Mouse (Mus musculus): ENCODE results near the gene Moap1. TPM values are rescaled to one million over a fixed set of nuclear protein-coding genes. Genes with fewer than 3 reads are reported as not detected.
A peak's percentile ranks its signal among the peaks of the same experiment; 100 is the strongest.

Moap1 gene
- total and polyA plus RNA-seq, 3 experiments: 8.2 to 8.4 TPM; not detected in 1

GRCm38 (mm10) chr12:102779452-102779851 lies 36.0 kb upstream of the Moap1 start:
- no peak overlapping the region for H3K27ac ChIP-seq (ENCODE audit: control insufficient read depth, low read depth, low read length)
- peak; percentile 61 for DNase-seq (ENCODE audit: low read depth, low spot score)
- TF ChIP-seq NELFE (IDR thresholded peaks at IDR 0.05; ENCODE audit: low read depth, low read length) (no peak), ZC3H11A (IDR thresholded peaks at IDR 0.05; ENCODE audit: low read depth, low read length) (0 out of 2 replicates have a peak, but pooled peaks have one; percentile 13), GABPA (IDR thresholded peaks at IDR 0.05; ENCODE audit: low read depth, low read length) (no peak), ZKSCAN1 (IDR thresholded peaks at IDR 0.05; ENCODE audit: low read depth, low read length) (no peak), CTCF (IDR thresholded peaks at IDR 0.05 in 2 of 3, conservative IDR thresholded peaks at IDR 0.05 in 1 of 3; ENCODE audit: control insufficient read depth in 1 of 3, insufficient read depth in 1 of 3, low read depth in 2 of 3, low read length in 3 of 3, poor library complexity in 1 of 3, severe bottlenecking in 1 of 3) (peak; percentile 14 to 39 (median 14); a peak in 4 of 6 replicates), SMC3 (IDR thresholded peaks at IDR 0.05; ENCODE audit: low read depth, low read length) (peak; percentile 38), USF2 (IDR thresholded peaks at IDR 0.05; ENCODE audit: borderline replicate concordance in 1 of 2, insufficient read depth in 1 of 2, low read depth in 1 of 2, low read length in 2 of 2) (no peak), MYB (IDR thresholded peaks at IDR 0.05; ENCODE audit: low read depth, low read length) (no peak)
- H3K27me3 ChIP-seq (ENCODE audit: control insufficient read depth in 1 of 2, insufficient read depth in 2 of 2, low read length in 2 of 2): no peaks in the 10 kb centered on the region
- no peaks in the 10 kb centered on the region for H3K79me2 ChIP-seq (ENCODE audit: control insufficient read depth, insufficient read depth, low read length, poor library complexity)
- peaks cover 0 to 4% of the 10 kb centered on the region in 2 experiments; a peak in 2 of 4 replicates for H3K36me3 ChIP-seq (ENCODE audit: control insufficient read depth in 1 of 2, insufficient read depth in 2 of 2, low read length in 2 of 2)
- no peaks in the 10 kb centered on the region for H3K9me3 ChIP-seq (replicated peaks; ENCODE audit: insufficient read depth, low read length)
- H3K4me1 ChIP-seq (ENCODE audit: control insufficient read depth in 1 of 2, insufficient read depth in 2 of 2, low read length in 2 of 2): no peaks in the 10 kb centered on the region
- H3K9ac ChIP-seq (ENCODE audit: control insufficient read depth, low read depth, low read length, poor library complexity, severe bottlenecking): no peak overlapping the region
- no peak overlapping the region for H3K4me3 ChIP-seq (ENCODE audit: control insufficient read depth in 1 of 2, insufficient read depth in 1 of 2, low read depth in 2 of 2, low read length in 2 of 2)

GRCm38 (mm10) chr12:102778151-102778550 lies 34.7 kb upstream of the Moap1 start:
- H3K27me3 ChIP-seq (ENCODE audit: control insufficient read depth in 1 of 2, insufficient read depth in 2 of 2, low read length in 2 of 2): no peaks in the 10 kb centered on the region
- H3K4me3 ChIP-seq (ENCODE audit: control insufficient read depth in 1 of 2, insufficient read depth in 1 of 2, low read depth in 2 of 2, low read length in 2 of 2): no peak overlapping the region
- TF ChIP-seq MXI1 (IDR thresholded peaks at IDR 0.05; ENCODE audit: low read depth, low read length) (no peak), MAFK (IDR thresholded peaks at IDR 0.05; ENCODE audit: borderline replicate concordance, low read depth, low read length) (no peak), BHLHE40 (IDR thresholded peaks at IDR 0.05; ENCODE audit: borderline replicate concordance, low read depth, low read length) (no peak), RCOR1 (IDR thresholded peaks at IDR 0.05; ENCODE audit: low read depth, low read length) (no peak)
- no peak for DNase-seq (ENCODE audit: low read depth, low spot score)
- H3K36me3 ChIP-seq (ENCODE audit: control insufficient read depth in 1 of 2, insufficient read depth in 2 of 2, low read length in 2 of 2): peaks cover 0 to 4% of the 10 kb centered on the region in 2 experiments; a peak in 2 of 4 replicates
- no peak overlapping the region for H3K9ac ChIP-seq (ENCODE audit: control insufficient read depth, low read depth, low read length, poor library complexity, severe bottlenecking)
- no peaks in the 10 kb centered on the region for H3K79me2 ChIP-seq (ENCODE audit: control insufficient read depth, insufficient read depth, low read length, poor library complexity)
- no peaks in the 10 kb centered on the region for H3K4me1 ChIP-seq (ENCODE audit: control insufficient read depth in 1 of 2, insufficient read depth in 2 of 2, low read length in 2 of 2)
- no peak overlapping the region for H3K27ac ChIP-seq (ENCODE audit: control insufficient read depth, low read depth, low read length)
- H3K9me3 ChIP-seq (replicated peaks; ENCODE audit: insufficient read depth, low read length): no peaks in the 10 kb centered on the region

- TF ChIP-seq CHD1 (IDR thresholded peaks at IDR 0.05; ENCODE audit: low read depth, low read length) (no peak), JUND (IDR thresholded peaks at IDR 0.05; ENCODE audit: low read depth, low read length) (no peak), SIN3A (IDR thresholded peaks at IDR 0.05; ENCODE audit: low read length) (no peak), MXI1 (IDR thresholded peaks at IDR 0.05; ENCODE audit: low read depth, low read length) (no peak), POLR2AphosphoS5 (IDR thresholded peaks at IDR 0.05; ENCODE audit: borderline replicate concordance, low read depth, low read length) (no peak), TCF12 (IDR thresholded peaks at IDR 0.05; ENCODE audit: low read depth, low read length) (no peak), ETS1 (IDR thresholded peaks at IDR 0.05; ENCODE audit: low read depth, low read length) (no peak), SMC3 (IDR thresholded peaks at IDR 0.05; ENCODE audit: low read depth, low read length) (no peak), MEF2A (IDR thresholded peaks at IDR 0.05; ENCODE audit: extremely low read depth, insufficient replicate concordance, low read depth, low read length, poor library complexity, severe bottlenecking) (no peak), CHD2 (IDR thresholded peaks at IDR 0.05; ENCODE audit: low read length) (no peak), MYC (IDR thresholded peaks at IDR 0.05; ENCODE audit: low read depth, low read length) (no peak), UBTF (IDR thresholded peaks at IDR 0.05; ENCODE audit: borderline replicate concordance, insufficient read depth, low read depth, low read length) (no peak)
- Histone ChIP-seq H3K9me3 (replicated peaks; ENCODE audit: insufficient read depth, low read length) (no peaks in the 10 kb centered on the region), H3K27ac (ENCODE audit: control insufficient read depth, low read depth, low read length) (no peak overlapping the region), H3K27me3 (ENCODE audit: control insufficient read depth in 1 of 2, insufficient read depth in 2 of 2, low read length in 2 of 2) (no peaks in the 10 kb centered on the region), H3K4me1 (ENCODE audit: control insufficient read depth in 1 of 2, insufficient read depth in 2 of 2, low read length in 2 of 2) (no peaks in the 10 kb centered on the region), H3K9ac (ENCODE audit: control insufficient read depth, low read depth, low read length, poor library complexity, severe bottlenecking) (no peak overlapping the region), H3K36me3 (ENCODE audit: control insufficient read depth in 1 of 2, insufficient read depth in 2 of 2, low read length in 2 of 2) (peaks cover 0 to 13% of the 10 kb centered on the region in 2 experiments; a peak in 2 of 4 replicates), H3K4me3 (ENCODE audit: control insufficient read depth in 1 of 2, insufficient read depth in 1 of 2, low read depth in 2 of 2, low read length in 2 of 2) (no peak overlapping the region), H3K79me2 (ENCODE audit: control insufficient read depth, insufficient read depth, low read length, poor library complexity) (no peaks in the 10 kb centered on the region)
- no peak for DNase-seq (ENCODE audit: low read depth, low spot score)
These were observed 32.6 kb upstream of the Moap1 start for GRCm38 (mm10) chr12:102776035-102776434.
